Mouse (Mus musculus): Measurements from ENCODE around the gene Tssk1.

Gene Tssk1

DNA sequence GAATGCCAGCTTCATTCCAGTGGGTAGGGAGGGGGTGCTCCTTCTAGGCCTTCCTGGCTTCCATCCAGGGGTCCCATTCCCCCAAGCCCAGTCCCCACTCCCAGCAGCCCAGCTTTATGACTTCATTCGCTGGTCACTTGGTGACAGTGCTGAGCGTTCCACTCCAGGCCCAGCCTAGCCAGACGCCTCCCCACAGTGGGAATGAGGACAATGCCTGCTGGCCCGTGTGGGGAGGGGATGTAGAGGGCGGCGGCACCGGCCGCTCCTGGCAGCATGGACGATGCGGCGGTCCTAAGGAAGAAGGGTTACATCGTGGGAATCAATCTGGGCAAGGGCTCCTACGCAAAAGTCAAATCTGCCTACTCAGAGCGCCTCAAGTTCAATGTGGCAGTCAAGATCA is 4.4 kb downstream of the Tssk1 start, which contains the start of the genes Dgcr2 and Tssk2:
Gene Dgcr2, minus strand, starts transcription at position 101 of the 400 bp plus-strand sequence.
Gene Tssk2, plus strand, starts transcription at position 176 of the 400 bp plus-strand sequence.
- no peak for DNase-seq (ENCODE audit: low read depth, low spot score)

DNA sequence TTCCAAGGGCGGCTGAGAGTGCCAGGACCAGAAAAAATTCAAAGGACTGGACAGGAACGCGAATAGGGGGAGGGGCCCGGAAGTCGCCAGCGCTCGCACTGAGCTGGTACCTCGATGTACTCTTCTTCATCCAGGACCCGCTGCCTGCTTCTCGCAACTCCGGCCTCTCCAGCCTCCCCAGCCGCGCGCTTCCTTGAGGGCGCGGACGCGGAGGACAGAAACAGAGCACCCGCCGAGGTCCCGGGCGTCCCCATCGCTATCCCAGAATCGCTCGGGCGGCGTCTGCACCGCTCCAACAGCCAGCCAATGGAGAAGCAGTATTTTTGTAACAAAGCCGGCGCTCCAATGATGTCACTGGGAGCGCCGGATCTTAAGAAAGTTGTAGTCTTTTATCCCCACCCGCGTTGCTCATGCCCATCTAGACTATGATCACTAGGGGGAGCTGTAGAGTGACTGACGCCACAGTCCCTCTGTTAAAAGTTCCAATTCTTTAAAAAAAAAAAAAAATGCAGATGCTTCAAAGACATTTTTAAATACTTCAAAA is 17.1 kb downstream of the Tssk1 start, which contains the start of gene Ess2:
Gene Ess2, minus strand, starts transcription at position 297 of the 544 bp plus-strand sequence.
- peak; percentile 99 for DNase-seq (ENCODE audit: low read depth, low spot score)

DNA sequence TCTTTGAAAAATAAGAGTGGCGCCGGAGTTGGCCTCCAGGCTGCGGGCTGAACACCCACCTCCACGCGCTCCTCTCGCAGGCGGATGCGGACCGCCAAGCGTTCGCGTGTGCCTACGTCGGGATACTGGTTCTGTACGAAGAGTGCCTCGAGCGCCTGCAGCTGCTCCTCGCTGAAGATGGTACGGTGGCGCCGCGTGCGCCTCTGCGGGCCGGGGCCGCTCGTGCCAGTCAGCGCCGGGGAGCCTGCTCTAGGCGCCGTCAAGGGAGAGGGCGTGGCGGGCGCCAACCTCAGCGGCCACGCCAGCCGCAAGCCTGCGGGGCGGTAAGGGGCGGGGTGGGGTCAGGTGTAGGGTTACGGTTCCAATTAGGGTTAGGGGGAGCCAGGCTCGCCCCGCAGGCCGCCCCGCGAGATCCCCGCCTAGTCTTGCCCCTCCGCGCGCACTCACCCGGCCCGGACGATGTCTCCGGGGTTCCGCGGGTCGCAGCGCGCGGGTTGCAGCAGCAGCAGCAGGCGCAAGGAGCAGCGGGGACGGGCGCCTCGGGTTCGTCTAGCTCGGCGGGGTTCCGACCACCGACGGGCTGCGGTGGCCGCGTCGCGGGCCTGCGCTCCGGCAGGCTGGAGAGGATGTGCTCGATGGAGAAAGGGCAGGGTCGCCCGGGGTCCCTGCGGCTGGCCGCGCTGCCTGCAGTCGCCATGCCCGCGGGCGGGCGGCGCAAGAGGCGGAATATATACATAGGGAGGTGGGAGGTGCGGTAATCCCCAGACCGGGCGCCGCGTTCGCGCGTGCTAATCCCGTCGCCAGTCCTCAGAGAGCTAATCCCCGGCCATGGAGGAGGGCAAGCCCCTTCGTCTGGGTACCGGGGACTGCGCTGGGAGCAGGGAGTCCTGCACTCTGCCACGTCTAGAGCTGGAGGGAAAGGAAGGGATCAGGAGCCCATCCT is 20.6 kb downstream of the Tssk1 start, which contains the start of gene Gsc2:
Gene Gsc2, minus strand, starts transcription at position 753 of the 943 bp plus-strand sequence.
- DNase-seq (ENCODE audit: low read depth, low spot score): peak; percentile 37

DNA sequence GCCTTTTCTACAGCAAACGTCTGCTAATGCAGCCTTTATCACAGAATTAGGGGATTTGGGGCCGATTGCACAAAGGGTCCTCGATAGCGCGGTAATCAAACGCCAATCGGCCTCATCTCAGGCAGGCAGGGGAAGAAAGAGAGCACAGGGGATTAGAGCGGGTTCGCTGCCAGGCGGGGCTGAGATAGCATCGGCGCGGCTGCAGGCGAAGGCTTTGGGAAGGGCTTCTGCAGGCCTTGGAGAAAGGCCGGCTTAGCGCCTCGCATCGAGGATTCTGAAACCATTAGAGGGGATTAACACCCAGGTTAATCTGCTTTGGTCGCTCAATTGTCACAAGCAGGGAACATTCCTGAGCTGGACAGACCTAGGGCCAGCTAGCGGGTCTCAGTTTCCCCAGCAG is 26.6 kb downstream of the Tssk1 start:
- DNase-seq (ENCODE audit: low read depth, low spot score): no peak

DNA sequence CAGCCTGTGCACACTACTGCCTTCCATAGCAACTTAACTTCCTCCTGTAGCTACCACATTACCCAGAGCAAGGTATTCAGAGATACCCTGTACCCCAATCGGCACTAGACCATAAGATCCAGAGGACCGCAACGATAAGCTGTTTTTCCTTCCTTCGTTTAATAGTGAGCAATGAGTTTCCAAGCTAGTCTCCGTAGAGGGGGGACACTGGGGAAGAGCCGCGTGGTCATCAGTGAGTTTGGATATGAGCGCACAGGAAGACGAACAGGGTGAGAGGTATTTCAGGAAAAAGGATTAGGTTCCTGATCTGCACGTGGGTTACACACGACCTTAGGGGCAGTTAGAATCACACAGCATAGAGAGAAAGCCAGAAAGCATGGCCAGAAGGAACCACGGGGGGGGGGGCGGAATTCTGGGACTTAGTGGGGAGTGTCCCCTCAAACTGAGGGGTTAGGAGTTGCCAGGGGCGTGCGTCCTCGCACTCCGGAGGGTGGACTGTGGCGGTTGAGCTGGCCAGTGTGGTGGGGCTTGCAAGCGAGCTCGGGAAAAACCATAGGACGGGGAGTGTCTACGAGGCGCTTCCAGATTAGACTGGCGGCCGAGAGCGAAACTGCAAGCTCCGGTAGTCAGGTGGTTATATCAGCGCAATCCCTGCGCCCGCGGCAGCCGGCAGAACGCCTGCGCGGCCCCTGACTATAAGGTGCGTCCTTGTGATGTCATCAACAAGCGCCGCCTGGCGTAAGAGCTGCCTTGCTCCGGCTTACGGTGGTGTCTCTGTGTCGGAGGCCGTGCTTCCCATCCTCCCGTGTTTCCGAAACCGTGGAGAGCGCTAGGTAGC is 27.5 kb downstream of the Tssk1 start:
- DNase-seq (ENCODE audit: low read depth, low spot score): peak; percentile 99

DNA sequence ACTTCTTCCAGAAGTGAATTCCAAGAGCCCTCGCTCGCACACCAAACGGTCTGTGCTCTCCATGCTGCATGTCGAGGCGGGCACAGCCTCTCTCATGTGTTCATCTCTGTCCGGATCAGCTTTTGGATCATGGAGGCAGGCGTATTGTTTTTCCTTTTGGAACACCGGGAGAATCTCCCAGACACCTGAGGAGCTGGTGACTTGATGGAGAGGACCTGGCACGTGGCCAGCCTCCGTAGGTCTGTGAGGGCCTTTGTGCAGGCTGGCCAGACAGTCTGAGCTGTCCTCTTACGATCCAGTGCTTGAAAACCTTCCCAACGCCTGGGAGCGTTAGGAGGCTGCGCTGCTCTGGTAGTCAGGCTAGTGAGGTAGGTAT is 28.1 kb downstream of the Tssk1 start:
- DNase-seq (ENCODE audit: low read depth, low spot score): no peak

DNA sequence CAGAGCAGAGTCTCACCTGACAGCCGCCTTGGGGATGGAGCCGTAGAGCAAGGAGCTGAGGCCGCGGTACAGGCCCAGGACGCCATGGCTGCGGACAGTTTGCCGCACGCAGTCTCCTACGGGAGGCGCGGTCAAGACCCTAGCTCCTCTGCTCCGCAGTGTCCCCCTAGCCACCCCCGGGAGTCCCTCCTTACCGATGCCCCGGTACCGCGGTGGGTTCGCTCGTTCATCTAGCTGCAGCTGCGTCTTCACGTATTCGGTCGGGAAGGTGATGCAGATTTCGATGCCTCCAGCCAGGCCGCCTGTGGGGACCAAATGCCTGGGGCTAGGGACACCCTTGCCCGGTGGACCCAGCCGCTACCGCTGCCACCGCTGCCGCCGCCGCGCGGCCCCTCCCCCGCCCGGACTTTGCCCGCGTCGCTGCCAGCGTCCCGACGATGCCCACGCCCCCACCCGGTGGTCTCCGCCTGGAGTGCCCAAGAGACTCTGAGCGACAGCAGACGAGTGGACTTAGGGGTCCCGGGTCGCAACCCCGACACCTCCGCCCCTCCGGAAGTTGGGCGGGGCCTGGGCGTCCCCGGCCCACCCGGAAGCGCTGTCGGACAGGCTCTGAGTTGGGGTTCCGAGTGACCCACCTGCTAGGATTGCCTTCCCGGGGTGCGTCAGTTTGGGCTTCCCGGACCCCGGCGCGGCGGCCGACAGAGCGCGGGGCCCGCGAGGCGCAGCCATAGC is 33.5 kb downstream of the Tssk1 start:
- peak; percentile 34 for DNase-seq (ENCODE audit: low read depth, low spot score)

DNA sequence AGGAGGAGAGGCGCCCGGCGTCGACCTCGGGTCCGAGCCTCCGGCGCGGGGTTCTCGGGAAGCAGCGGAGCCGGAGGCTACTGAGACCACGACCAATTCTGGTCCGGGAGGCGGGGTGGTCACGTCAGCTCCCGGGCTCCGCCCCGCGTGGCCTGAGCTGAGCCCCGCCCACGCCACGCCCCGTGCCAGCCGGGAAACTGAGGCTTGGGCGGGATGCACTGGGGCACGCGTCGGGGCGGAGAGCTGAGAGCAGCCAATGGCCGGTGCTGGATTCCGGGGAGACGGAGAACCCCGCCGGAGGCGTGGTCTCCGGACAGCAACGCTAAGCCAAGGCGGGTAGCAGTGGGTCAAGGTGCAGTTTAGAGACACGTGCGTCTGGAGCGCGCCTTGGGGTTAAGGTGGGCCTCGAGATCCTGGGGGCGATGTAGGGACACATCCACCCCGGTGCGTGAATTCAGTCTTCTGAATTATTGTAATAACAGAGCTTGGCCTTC is 34.1 kb downstream of the Tssk1 start, which contains the start of gene Slc25a1:
Gene Slc25a1, minus strand, starts transcription at position 133 of the 494 bp plus-strand sequence.
- DNase-seq (ENCODE audit: low read depth, low spot score): peak; percentile 86

DNA sequence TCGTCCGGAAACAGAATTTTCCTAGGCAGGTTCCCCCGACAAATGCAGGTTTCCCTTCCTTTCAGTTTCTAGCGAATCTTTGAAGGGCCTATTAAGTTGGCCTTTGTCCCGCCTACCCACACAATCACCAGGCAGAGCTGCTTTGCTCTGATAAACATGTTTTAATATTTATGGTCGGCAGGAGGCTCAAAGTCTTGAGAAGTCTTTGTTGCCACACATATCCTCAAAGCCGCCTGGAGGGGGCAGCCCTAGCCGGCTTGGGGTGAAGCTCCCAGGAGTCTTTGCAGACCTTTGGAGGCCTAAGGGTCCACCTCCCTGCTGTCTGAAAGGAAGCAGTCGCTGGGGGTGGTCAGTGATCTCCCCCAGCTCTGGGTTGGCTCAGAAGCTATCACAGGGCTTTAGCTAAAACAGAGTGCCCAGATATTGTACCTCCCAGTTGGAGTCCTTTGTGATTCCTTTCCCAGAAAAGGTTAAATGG is 34.6 kb downstream of the Tssk1 start:
- peak; percentile 84 for DNase-seq (ENCODE audit: low read depth, low spot score)

DNA sequence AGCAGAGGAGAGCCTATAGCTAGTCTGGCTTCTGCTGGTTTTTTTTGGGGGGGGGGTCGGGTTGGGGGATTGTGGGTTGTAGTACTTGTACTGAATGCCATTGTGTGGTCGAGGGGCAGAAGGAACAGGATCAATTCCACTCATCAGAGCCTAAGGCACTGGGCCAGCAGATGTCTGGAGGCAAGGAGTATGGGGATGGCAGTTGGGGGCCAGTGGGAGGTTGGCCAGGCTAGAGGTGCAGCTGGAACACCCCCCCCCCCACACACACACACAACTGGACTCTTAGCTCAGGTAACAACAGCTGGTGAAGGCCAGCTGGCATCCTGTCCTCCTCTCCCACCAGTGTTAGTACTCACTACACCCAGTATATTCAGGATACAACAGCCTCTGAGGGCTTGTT is 35.2 kb downstream of the Tssk1 start:
- no peak for DNase-seq (ENCODE audit: low read depth, low spot score)

DNA sequence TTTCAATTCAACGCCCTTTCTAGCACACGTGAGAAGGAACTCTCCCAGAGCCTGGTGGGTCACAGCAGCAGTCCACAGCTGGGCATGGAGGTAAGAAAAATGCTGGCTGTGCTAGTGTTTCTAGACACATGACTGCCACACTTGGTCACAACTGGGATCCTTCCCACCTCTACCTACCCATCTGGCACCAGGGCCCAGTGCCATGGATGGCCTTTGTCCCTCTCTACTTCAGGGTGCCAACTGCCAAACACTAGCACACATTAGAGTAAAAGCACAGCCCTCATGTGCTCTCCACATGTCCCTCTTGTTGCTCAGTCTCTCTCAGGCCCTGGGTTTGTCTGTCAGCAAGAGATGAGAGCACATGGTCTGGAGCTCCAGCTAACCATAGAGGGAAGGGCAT is 35.6 kb downstream of the Tssk1 start:
- DNase-seq (ENCODE audit: low read depth, low spot score): no peak

DNA sequence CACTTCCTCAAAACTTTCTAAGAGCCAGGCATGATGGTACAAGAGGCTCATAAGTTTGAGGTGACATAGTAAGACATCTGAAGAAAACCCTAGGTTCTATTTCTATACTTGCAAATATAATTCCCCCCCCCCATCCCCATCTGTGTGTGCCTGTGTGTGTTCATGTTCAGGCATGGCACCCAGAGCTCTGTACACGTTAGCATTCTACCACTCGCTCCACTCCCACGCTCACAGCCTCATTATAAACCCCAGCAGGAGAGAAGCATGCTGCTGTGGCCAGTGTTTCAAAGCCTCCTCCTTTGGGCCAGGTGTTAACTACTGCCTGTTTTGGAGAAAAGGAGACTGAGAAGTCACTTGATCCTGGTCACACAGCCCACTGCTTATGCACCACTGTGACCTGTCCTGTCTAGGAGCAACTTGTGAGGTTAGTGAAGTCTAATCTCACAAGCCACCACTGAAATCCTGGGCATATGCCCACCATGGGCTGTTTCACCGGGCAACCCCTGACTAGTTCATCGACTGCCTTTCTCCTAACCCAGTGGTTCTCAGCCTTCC is 38.0 kb downstream of the Tssk1 start:
- peak; percentile 36 for DNase-seq (ENCODE audit: low read depth, low spot score)

DNA sequence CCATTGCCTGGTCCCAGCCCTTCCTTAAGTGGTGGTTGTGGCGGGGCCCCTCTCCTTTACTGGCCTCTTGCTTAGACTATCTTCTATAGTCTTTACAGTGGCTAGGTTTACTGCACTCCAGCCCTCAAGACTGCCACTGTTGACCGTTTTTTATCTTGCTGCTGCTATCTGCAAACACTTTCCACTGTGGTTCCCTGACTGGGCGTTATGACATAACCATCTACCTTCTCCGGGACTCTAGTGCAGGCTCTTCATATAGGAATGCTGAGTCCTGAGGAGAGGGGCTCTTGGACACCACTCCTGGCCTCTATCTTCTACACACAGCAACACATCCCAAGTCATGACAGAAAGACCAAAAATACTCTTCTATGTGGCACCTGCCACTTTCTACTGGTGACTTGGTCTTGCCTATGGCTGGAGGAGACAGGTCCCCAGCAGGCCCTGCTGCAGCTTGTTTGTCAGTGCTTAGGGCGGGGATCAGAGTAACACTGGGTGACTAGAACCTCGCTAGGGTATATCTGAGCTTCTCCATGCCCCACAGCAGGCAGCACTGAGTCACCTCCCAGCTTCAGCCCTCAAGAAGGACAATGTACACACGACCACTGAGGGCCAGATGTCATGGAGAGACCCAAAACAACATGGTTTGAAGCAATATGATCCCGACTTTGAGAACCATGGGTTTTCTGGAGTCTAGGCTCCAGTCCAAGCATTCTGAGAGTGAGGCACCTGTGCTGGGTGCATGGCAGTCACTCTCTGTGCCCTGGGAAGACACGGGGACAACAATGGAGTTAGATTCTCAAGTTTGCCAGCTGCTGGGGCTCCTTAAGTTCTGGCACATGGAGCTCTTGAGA is 39.8 kb downstream of the Tssk1 start:
- no peak for DNase-seq (ENCODE audit: low read depth, low spot score)

DNA sequence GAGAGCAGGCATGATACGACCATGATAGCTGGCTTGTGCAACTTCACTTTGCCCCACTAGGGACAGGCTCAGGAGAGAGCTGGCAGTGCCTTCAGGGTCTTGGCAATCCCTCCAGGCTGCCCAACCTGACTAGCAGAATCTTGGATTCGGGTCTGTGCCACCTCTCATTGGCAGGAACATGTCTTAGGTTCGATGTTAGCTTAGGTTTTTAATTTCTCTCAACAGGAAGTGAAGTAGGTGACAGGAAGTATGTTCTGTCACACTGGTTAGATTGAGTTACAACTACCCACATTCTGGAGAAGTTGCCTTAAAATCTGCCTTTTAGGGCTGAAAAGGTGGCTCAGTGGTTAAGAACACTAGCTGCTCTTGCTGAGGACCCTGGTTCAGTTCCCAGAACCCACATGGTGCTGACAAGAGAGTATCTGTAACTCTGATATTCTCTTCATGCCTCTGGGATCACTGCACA is 40.5 kb downstream of the Tssk1 start:
- DNase-seq (ENCODE audit: low read depth, low spot score): no peak

DNA sequence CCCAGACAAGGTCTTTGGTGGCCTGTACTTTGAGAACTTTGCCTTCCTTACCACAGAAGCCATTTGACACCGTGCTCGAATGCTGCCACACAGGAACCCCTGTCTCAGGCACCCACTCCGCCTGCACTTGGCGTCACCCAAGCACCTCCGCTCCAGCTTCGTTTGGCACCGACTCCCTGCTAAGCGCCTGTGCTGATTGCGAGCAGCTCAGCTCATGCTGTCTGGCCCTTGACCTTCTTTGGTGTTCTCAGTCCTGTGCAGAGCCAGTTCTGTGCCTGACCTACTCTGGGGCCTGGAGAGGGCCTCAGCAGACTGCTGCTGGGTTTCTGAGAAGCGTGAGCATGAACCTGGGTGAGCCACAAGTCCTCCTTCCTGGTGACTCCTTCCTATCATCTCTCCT is 42.8 kb downstream of the Tssk1 start:
- DNase-seq (ENCODE audit: low read depth, low spot score): no peak

DNA sequence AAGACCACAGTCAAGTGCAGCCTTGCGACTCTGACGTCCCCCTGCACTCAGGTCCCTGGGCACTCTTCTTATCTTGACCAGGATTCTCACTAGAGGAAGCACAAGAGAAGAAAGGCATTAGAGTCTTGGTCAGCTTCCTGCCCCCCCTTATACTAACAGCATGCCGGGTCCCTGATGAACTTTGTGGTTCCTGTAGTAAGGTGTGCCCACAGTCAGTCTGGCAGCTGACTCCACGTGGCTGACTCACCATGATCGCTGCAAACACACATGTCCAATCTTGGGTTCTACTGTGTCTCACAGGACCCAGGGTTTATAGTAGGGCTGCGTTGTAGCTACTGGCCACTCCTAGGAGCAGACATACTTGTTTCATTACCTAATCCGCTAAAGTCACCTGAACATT is 44.2 kb downstream of the Tssk1 start:
- DNase-seq (ENCODE audit: low read depth, low spot score): no peak

DNA sequence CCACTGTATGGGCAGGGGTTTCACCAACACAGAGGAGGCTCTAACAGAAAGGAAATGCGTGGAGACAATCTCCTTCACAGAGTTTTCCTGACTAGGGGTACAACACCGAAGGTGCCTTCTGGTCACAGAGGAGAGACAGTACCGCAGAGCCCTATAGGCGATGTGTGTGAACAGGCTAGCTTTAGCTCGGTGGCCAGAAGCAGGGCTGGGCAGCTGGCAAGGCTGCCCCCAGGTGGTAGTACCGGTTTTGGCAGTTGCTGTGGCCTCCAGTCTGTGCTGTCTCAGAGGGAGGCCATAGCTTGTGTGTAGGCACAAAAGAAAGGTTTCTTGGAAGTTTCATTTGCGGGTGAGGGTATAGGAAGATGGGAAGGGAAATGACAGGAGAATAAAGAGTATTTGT is 44.8 kb downstream of the Tssk1 start:
- peak; percentile 83 for DNase-seq (ENCODE audit: low read depth, low spot score)

DNA sequence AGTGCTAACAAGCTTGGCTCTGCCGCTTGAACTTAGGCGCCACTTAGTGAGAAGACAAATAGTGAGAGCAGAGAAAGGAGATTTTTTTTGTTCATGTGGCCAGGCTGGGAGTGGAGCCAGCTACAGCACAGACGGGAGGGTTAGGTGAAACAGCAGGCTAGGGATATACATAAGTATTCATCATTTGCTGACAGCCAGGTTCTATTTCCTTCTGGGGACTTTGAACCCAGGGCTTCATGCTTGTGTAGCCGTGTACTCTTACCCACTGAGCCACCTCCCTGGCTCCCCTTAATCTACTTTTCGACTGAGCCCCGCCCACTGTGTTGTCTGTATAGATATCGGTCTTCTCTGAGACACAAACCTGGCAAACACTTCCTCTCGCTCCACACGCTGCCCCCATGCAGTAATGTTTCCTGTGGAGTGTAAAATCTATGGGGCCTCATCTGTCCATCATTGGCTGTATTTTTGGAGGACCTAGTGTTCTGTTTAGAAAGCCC is 45.3 kb downstream of the Tssk1 start:
- DNase-seq (ENCODE audit: low read depth, low spot score): peak; percentile 16

DNA sequence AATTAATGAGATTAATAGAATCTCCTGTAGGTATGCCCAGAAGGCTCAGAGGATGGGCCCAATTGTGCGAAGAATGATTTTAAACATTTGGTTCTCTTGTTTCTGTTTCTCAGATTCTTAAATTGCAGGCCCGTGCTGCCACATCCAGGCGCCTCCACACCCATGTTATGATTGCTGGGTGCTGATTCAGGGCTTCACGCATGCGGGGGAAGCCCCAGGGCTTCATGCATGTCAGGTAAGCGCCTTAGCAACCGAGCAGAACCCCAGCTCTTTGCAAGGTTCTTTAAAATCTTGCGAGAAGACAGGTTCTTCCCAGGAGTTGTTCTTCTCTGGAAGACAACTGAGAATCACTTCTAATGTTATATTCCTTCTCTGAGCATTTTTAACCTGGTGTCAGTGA is 49.4 kb downstream of the Tssk1 start:
- peak; percentile 54 for DNase-seq (ENCODE audit: low read depth, low spot score)
